Mouse (Mus musculus) heart, adult 2 months (tissue): Measurements from ENCODE around the gene D3Ertd751e.

ENCODE experiments used
- CTCF ChIP-seq: fragments of 200-600 bp; IDR thresholded peaks from 2 replicates; pipeline ENCODE4 v1.8.1; 2022; ENCODE audit warnings: antibody characterized with exemption, mild to moderate bottlenecking, moderate library complexity
- EP300 ChIP-seq: fragments of 200-500 bp; IDR thresholded peaks from 2 replicates; pipeline ENCODE4 v1.6.1; 2011; ENCODE audit warnings: low read depth, low read length, control low read depth; ENCODE audit not compliant: insufficient read depth
- POLR2A ChIP-seq: fragments of 200-500 bp; IDR thresholded peaks from 2 replicates; pipeline ENCODE4 v1.6.1; 2011; ENCODE audit warnings: mild to moderate bottlenecking, low read depth, low read length, control low read depth; ENCODE audit not compliant: insufficient read depth

- TF ChIP-seq POLR2A: no peak
- TF ChIP-seq CTCF: no peak
- no peak for TF ChIP-seq EP300
Measured at GRCm38 (mm10) chr3:41741601-41742277, 672 bp upstream of the D3Ertd751e start.
